Mouse (Mus musculus) cortical plate, adult 2 months (tissue): Measurements from ENCODE around the gene Fgfr2.

ENCODE experiments used
- CTCF ChIP-seq: fragments of 200-500 bp; IDR thresholded peaks from 2 replicates; pipeline ENCODE4 v1.5.1; 2011; ENCODE audit warnings: mild to moderate bottlenecking, control low read depth, low read length; ENCODE audit not compliant: insufficient read depth; ENCODE audit errors: extremely low read depth
- POLR2A ChIP-seq: fragments of 200-500 bp; IDR thresholded peaks from 2 replicates; pipeline ENCODE4 v1.6.1; 2011; ENCODE audit warnings: mild to moderate bottlenecking, low read length, control low read depth; ENCODE audit not compliant: insufficient read depth; ENCODE audit errors: extremely low read depth

DNA sequence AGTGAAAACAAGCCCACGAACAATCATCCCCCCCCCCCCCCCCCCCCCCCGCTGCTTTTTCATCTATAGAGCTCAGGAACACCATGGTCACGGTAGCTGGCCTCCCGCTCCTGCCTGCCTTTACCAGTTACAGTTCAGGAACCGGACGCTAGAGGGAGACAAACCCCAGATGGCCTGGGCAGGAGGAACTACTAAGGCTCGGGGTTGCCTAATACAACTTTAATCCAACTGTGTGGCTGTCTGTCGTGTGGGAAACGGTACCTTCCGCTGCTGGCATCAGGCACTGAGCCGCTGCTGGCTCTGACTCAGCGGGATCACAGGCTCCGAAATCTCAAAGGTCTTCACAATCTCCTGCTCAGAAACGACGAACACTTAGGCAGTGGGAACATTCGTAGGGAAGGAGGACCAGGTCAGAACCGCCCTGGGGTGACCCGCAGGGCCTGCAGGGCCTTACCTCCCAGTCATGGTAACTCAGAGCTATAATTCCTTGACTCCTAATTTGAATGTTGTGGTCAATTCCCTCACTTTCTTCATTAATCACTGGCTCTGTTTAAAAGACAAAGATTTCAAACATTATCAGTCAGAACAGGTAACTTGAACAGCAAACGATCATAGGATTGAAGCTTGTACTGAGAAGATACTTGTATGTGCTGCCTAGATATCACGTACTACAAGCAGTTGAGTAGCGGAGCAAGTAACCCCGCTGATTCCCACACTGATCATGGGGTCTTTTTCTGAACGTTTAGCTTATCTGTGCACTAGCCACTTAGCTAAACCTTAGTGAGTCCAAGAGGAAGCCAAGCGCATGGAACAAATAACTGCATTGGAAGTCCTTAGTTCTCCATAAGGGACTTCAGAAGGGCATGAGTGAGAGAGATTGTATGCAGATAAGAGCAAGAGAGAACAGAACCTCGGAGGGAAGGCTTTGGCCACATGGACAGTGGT is 2589.6 kb downstream of the Fgfr2 start:
- TF ChIP-seq POLR2A: no peak
- peak; percentile 94 for TF ChIP-seq CTCF
